Mouse (Mus musculus): Measurements from ENCODE around the gene Col25a1. TPM values are rescaled to one million over a fixed set of nuclear protein-coding genes. Genes with fewer than 3 reads are reported as not detected.

The Col25a1 gene
- total RNA-seq, 2 experiments from 2014 or later = 77.6 to 79.5 TPM

DNA sequence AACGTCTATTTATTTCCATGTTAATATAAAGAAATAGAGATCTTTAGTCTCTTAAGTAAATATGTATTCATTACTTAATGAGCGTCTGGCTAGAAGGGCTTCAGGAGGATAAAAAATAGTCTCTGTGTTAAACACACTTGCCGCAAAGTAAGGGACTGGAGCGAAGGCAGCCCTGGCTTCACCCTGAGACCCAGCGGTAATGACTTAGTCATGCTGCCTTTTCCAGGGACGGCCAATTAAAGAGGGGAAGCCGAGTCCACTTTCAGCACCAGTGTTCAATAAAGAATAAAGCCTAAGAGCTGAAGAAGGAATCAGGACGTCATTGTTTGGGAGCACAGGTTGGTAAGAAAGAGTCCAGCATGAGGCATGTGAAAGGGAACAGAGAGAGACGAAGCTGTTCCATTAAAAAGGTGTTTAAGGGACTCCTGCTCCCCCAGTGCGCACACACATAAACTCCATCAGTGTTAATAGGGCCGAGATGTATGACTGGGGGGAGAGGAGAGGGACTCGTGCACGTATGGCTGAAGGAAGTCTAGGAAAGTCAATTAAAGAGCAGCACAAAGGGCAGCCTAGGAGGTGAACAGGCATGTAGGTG is 30.1 kb downstream of the Col25a1 start:
- no peak for DNase-seq

DNA sequence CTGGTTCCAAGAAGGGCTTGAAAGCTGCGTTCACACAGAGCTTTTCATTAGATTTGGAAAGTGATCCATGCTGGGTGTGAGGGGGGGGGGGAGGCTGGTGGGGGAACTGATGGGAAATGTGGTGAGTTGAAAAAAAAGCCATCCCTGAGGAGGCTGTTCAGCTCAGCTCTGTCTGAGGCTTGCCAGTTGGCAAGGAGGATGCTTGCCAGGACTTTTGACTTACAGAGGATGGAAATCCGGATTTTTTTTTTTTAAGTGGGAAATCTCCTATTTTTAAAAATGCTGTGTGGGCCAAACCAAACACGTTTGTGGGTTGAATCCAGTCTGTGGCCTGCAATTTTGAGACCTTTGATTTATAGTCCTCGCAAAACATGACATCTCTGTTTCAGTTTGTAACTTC is 35.6 kb downstream of the Col25a1 start:
- no peak for DNase-seq

DNA sequence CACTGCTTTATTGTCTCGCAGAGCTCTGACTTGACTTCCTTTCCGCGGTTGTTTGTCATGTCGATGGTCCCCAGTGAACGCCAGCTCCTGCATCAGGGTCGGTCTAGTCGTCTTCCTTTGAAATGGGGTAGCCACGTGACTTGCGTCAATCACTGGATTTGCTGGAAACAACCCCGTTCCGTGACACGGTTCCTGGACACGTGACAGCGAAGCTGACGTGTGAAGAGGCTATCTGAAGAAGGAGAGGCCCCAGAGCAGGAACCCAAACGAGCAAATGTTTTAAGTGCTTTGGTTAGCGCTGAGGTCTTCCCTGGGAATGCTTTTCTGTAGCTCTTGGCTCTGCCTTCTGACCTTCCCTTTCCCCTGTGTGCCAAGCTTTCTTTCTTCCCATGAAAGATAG is 41.5 kb downstream of the Col25a1 start:
- no peak for DNase-seq

GRCm38 (mm10) chr3:130180181-130180940 is 49.1 kb downstream of the Col25a1 start:
- peak; percentile 75 to 77 for DNase-seq

GRCm38 (mm10) chr3:130180964-130181590 is 49.8 kb downstream of the Col25a1 start:
- DNase-seq = peak; percentile 11 to 19

DNA sequence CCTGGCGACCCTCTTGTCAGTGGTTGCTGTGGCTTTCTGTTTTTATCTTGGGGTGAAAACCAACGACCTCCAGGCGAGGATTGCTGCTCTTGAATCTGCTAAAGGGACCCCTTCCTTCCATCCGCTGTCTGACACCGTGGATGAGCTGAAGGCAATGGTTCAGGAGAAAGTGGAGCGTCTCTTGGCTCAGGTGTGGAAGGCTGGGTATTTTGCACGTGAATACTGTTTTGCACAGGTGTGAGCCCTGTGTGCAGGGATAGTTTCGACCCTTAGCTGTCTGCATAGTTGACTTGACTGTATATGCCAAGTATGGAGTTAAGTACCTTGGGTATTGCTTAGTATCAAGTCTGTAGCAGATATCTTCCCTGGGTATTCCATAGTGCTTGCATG is 50.3 kb downstream of the Col25a1 start:
- DNase-seq = no peak

- DNase-seq = no peak
Measured at GRCm38 (mm10) chr3:130182450-130182849, 51.1 kb downstream of the Col25a1 start.

DNA sequence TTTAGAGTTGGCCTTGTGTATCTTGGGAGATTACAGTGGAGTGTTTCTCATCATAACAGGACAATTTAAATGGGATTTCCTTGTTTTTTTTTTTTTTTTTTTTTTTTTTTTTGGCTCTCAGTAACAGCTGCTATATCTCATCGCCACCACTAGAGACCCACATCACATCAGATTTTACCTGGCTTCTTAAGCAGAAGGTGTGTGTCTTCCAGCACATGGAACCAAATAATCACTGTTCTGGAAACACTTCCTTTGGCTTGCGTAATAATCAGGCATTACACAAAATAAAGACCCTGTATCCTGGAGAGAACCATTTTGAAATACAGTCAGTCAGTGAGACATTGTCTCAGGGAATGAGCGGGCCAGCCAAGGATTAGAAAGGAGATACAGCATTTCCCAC is 53.8 kb downstream of the Col25a1 start:
- no peak for DNase-seq

DNA sequence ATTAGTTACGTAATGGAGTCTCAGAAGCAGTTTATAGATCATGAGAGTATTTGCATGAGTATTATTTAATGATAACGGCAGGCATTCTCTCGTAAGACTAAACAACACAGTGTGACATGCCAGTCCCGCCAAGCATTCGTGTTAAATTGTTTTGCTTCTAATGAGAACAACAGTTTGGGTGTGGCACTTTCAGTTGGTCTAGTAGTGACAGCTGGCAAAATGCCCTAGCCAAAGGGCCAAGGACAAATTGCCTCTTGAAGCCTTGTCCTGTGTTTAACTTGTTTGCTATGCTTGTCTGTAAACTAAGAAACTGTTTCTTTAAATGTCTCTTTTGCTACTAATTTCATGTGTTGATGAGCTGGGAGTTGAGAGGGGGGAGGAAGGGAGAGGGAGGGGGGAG is 56.3 kb downstream of the Col25a1 start:
- no peak for DNase-seq

- no peak for DNase-seq
Measured at GRCm38 (mm10) chr3:130193450-130193849, 62.1 kb downstream of the Col25a1 start.

DNA sequence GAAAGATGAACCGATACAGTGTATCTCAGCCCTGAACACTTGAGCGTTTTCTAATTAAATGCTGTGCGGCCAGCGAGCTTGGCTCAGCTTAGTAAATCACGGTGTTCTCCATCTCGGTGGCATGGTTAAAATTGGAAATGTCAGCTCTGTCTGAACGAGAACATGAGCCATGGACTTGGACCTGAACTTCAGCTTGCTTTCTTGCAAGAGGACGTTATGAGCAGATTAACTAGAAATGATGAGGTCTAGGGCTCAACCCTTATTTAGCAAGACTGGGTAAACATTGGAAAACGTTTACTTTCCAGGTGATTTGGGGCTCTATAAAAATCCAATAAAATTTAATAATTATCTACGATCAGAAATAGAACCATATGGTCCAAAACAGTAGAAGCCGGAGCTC is 83.3 kb downstream of the Col25a1 start:
- DNase-seq = no peak

GRCm38 (mm10) chr3:130216141-130216540 is 84.8 kb downstream of the Col25a1 start:
- DNase-seq = no peak

DNA sequence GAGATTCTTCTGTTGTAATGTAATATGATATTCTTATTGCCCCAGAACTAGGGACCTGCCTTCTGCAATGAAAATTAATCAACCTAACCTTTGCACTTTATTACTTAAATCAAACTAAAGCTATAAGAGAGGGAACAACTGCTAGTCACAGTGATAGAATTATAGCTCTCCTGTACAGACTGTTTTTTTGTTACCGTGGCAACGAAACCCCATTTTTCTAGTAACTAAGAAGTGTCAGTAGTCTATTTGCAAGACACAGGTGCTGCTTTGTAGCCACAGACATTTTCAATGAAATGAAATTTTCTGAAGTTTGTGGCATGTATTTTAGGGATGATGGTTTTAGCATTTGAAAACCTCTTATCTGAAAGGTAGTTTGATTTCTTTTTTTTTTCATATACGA is 85.3 kb downstream of the Col25a1 start:
- DNase-seq = no peak

DNA sequence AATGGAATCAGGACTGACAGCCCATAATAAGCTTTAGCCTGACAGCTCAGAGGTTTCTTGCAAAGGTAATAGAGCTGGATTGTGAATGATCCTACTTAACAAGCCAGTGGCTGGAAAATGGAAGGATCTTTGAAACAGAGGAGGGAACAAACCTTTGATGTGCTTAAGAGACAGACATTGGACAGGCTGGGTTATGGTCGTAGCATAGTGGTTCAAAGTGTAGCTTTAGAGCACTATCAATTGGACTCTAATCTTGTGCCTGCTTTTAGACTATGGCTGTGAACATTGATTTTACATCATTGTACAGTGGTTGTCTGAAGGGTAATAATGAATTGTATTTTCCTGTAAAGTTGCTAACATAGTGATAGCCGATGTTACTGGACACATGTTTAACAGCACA is 86.4 kb downstream of the Col25a1 start:
- DNase-seq = no peak

- DNase-seq = no peak
Measured at GRCm38 (mm10) chr3:130218232-130218728, 87.0 kb downstream of the Col25a1 start.

DNA sequence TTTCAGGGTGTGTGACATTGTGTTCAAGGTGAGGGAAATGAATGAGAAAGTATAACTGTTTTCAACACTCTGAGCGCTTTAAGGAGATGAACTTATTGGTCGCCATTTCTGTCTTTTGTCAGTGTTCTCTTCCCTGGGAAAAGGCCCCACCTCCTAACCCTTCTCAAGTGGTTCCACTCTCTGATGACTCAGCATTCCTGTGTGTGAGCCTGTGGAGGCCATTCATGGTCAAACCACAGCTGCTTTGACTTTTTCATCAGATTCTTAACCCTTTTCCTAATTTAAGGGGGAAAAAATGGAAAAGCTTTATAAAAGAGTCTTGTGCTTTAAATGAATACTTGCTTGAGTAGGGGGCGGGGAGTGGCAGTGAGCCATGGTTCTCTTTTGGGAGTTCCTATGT is 89.5 kb downstream of the Col25a1 start:
- DNase-seq = no peak

GRCm38 (mm10) chr3:130228186-130228585 is 96.9 kb downstream of the Col25a1 start:
- DNase-seq = no peak

- DNase-seq = no peak
Measured at GRCm38 (mm10) chr3:130232944-130233343, 101.6 kb downstream of the Col25a1 start.

- DNase-seq = no peak
Measured at GRCm38 (mm10) chr3:130235233-130235632, 103.9 kb downstream of the Col25a1 start.

- DNase-seq = no peak
Measured at GRCm38 (mm10) chr3:130236129-130236528, 104.8 kb downstream of the Col25a1 start.

DNA sequence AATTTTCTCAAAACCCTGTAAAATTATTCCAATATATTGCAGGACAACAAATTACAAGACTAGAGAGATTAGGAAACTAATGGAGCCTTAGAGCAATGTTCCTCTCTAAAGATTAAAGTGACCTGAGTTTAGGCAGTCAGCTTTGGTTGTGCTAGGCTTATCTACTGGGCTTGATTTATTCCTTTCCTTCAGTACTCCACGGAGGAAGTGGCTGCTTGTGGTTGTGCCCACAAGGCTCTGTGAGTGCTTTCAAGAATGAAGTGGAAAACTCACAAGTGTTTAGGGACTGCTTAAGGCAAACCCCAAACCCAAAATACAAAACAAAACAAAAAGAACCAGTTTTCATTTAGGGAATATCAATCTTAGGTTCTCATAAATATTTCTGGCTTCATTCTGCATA is 106.6 kb downstream of the Col25a1 start:
- no peak for DNase-seq

- DNase-seq = no peak
Measured at GRCm38 (mm10) chr3:130241924-130242323, 110.6 kb downstream of the Col25a1 start.

GRCm38 (mm10) chr3:130242647-130243296 is 111.5 kb downstream of the Col25a1 start:
- no peak for DNase-seq
